Mouse (Mus musculus) C2C12 (cell line): Measurements from ENCODE around the gene Dkk2. TPM values are rescaled to one million over a fixed set of nuclear protein-coding genes. Genes with fewer than 3 reads are reported as not detected.

Experiments
- H3K27me3 ChIP-seq: one replicate; pipeline ENCODE4 v1.6.1; 2011; ENCODE audit not compliant: control insufficient read depth, insufficient read depth, insufficient read length
- H3K36me3 ChIP-seq: one replicate; pipeline ENCODE4 v1.6.1; 2011; ENCODE audit not compliant: control insufficient read depth, insufficient read depth
- H3K4me3 ChIP-seq: one replicate; pipeline ENCODE4 v1.5.1; 2011; ENCODE audit warnings: mild to moderate bottlenecking, control low read depth; ENCODE audit not compliant: poor library complexity, insufficient read depth, severe bottlenecking
- H3K79me2 ChIP-seq: one replicate; pipeline ENCODE4 v1.6.1; 2011; ENCODE audit not compliant: control insufficient read depth, insufficient read depth
- H3K79me3 ChIP-seq: one replicate; pipeline ENCODE4 v1.6.1; 2011; ENCODE audit warnings: low read depth, control low read depth
- H3ac ChIP-seq: one replicate; pipeline ENCODE3; 2011; ENCODE audit warnings: low read depth; ENCODE audit not compliant: control insufficient read depth, insufficient read length
- CEBPB ChIP-seq: IDR thresholded peaks from one replicate; pipeline ENCODE4 v1.6.1; 2011; ENCODE audit warnings: low read depth, mild to moderate bottlenecking, control low read depth, moderate library complexity
- CTCF ChIP-seq: IDR thresholded peaks from one replicate; pipeline ENCODE4 v1.5.1; 2011; ENCODE audit not compliant: control insufficient read depth, insufficient read depth, insufficient read length
- FOSL1 ChIP-seq: IDR thresholded peaks from one replicate; pipeline ENCODE4 v1.8.0; 2011; ENCODE audit warnings: mild to moderate bottlenecking, low read length; ENCODE audit not compliant: poor library complexity, insufficient read depth, severe bottlenecking
- MAX ChIP-seq: IDR thresholded peaks from one replicate; pipeline ENCODE4 v1.6.1; 2011; ENCODE audit warnings: mild to moderate bottlenecking, control low read depth
- MYOD1 ChIP-seq: IDR thresholded peaks from one replicate; pipeline ENCODE4 v1.6.1; 2011; ENCODE audit warnings: low read depth; ENCODE audit not compliant: control insufficient read depth, insufficient read length
- MYOG ChIP-seq: IDR thresholded peaks from one replicate; pipeline ENCODE4 v1.6.1; 2011; ENCODE audit not compliant: control insufficient read depth, insufficient read length; ENCODE audit errors: extremely low read depth
- USF1 ChIP-seq: IDR thresholded peaks from one replicate; pipeline ENCODE4 v1.6.1; 2011; ENCODE audit warnings: low read depth, mild to moderate bottlenecking, control low read depth, moderate library complexity
- polyA plus RNA-seq: library from polyadenylated mRNA; unstranded; fragments of >200 nt; fragmentation: generic; extraction: Trizol; gene quantifications from one replicate; pipeline ENCODE4 v1.2.1, GENCODE M21; 2012; ENCODE audit warnings: missing spikeins

The Dkk2 gene
- polyA plus RNA-seq, 1 experiment: 0.05 TPM

GRCm38 (mm10) chr3:132103454-132103853 lies 18.4 kb downstream of the Dkk2 start:
- H3K4me3 ChIP-seq: no peak overlapping the region
- H3K79me3 ChIP-seq: no peaks in the 10 kb centered on the region
- H3K79me2 ChIP-seq: no peaks in the 10 kb centered on the region
- H3ac ChIP-seq: no peak overlapping the region
- H3K27me3 ChIP-seq: no peaks in the 10 kb centered on the region
- H3K36me3 ChIP-seq: no peaks in the 10 kb centered on the region
- no peak for TF ChIP-seq MYOD1
- peak; percentile 79 for TF ChIP-seq CEBPB

GRCm38 (mm10) chr3:132115772-132116511 lies 30.9 kb downstream of the Dkk2 start:
- TF ChIP-seq CTCF: no peak
- no peak for TF ChIP-seq MYOG
- no peak for TF ChIP-seq FOSL1
- TF ChIP-seq MAX: no peak
- no peak for TF ChIP-seq USF1
- TF ChIP-seq CEBPB: no peak
- no peak for TF ChIP-seq MYOD1
- H3K36me3 ChIP-seq: no peaks in the 10 kb centered on the region
- H3K79me2 ChIP-seq: no peaks in the 10 kb centered on the region
- no peak overlapping the region for H3K4me3 ChIP-seq
- no peaks in the 10 kb centered on the region for H3K79me3 ChIP-seq
- no peaks in the 10 kb centered on the region for H3K27me3 ChIP-seq
- H3ac ChIP-seq: no peak overlapping the region

- no peak for TF ChIP-seq USF1
- no peak for TF ChIP-seq FOSL1
- no peak for TF ChIP-seq CTCF
- TF ChIP-seq MYOG: no peak
- TF ChIP-seq MYOD1: no peak
- TF ChIP-seq MAX: no peak
- no peak for TF ChIP-seq CEBPB
- no peaks in the 10 kb centered on the region for H3K79me3 ChIP-seq
- no peaks in the 10 kb centered on the region for H3K27me3 ChIP-seq
- H3ac ChIP-seq: no peak overlapping the region
- H3K4me3 ChIP-seq: no peak overlapping the region
- no peaks in the 10 kb centered on the region for H3K79me2 ChIP-seq
- no peaks in the 10 kb centered on the region for H3K36me3 ChIP-seq
These were observed 36.3 kb downstream of the Dkk2 start for GRCm38 (mm10) chr3:132121344-132121743.

- H3K79me3 ChIP-seq: no peaks in the 10 kb centered on the region
- no peak overlapping the region for H3ac ChIP-seq
- no peaks in the 10 kb centered on the region for H3K36me3 ChIP-seq
- TF ChIP-seq MYOD1 (no peak), MAX (no peak), CEBPB (no peak), CTCF (no peak), MYOG (no peak), FOSL1 (no peak), USF1 (no peak)
- H3K27me3 ChIP-seq: no peaks in the 10 kb centered on the region
- no peak overlapping the region for H3K4me3 ChIP-seq
- no peaks in the 10 kb centered on the region for H3K79me2 ChIP-seq
These were observed 37.5 kb downstream of the Dkk2 start for GRCm38 (mm10) chr3:132122581-132122980.

- H3ac ChIP-seq: no peak overlapping the region
- no peak overlapping the region for H3K4me3 ChIP-seq
- H3K27me3 ChIP-seq: no peaks in the 10 kb centered on the region
- no peaks in the 10 kb centered on the region for H3K79me2 ChIP-seq
- H3K36me3 ChIP-seq: no peaks in the 10 kb centered on the region
- H3K79me3 ChIP-seq: no peaks in the 10 kb centered on the region
- TF ChIP-seq MAX: no peak
These were observed 40.2 kb downstream of the Dkk2 start for GRCm38 (mm10) chr3:132125227-132125740.

GRCm38 (mm10) chr3:132129730-132130274 lies 44.7 kb downstream of the Dkk2 start:
- no peak overlapping the region for H3K4me3 ChIP-seq
- TF ChIP-seq USF1 (no peak), MAX (no peak), MYOG (no peak), CTCF (no peak), FOSL1 (no peak), MYOD1 (no peak), CEBPB (no peak)
- H3K27me3 ChIP-seq: no peaks in the 10 kb centered on the region
- H3K79me2 ChIP-seq: no peaks in the 10 kb centered on the region
- H3K36me3 ChIP-seq: no peaks in the 10 kb centered on the region
- H3ac ChIP-seq: no peak overlapping the region
- no peaks in the 10 kb centered on the region for H3K79me3 ChIP-seq
